Mouse (Mus musculus): Measurements from ENCODE around the gene 2310034G01Rik. TPM values are rescaled to one million over a fixed set of nuclear protein-coding genes. Genes with fewer than 3 reads are reported as not detected.

Gene 2310034G01Rik
- polyA plus RNA-seq, 1 experiment from 2014 or later, result 0.41 TPM

GRCm38 (mm10) chr19:46349550-46349949, 552 bp downstream of the 2310034G01Rik start:
- H3K4me1 ChIP-seq, result peaks cover 52% of the 10 kb centered on the region

DNA sequence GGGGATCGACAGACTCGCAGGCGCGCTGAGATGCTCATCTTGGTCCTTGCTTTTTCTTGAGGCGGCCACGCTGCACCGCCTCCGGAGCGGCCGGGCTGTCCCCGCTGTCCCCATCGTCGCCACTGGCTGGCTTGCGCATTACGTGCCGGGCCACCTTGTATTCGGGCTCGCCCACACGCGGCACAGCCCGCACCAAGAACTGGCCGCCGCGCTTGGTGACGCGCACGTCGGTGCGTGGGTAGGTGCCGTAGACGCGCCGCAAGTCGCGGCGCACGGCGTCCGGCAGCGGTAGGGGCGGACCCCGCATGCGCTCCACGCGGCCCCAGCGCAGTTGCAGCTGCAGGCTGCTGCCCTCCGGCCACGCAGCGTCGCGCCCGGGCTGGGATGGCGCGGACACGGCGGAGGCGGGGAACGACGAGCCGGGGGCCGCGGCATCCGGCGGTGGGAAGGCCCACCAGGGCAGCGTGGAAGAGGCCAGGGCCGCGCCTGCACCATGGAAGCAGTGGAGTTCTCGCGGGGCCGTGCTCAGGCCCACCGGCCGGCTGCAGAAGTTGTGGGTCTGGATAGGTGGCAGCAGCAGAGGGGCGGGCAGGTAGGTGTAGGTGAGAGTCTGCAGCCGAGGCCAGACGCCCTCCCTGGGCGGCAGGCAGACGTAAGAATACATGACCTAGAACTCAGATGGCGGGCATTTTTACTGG, 1.2 kb downstream of the 2310034G01Rik start:
- Histone ChIP-seq H3K4me3 (peak overlapping the region; percentile 71), H3K9me3 (replicated peaks) (no peaks in the 10 kb centered on the region), H3K27me3 (replicated peaks) (peaks cover 47% of the 10 kb centered on the region), H3K4me1 (peaks cover 58% of the 10 kb centered on the region), H3K36me3 (no peaks in the 10 kb centered on the region), H3K9ac (peak overlapping the region; percentile 73), H3K27ac (peak overlapping the region; percentile 63; the same call in 1 of the 2 replicates), H3K4me2 (peak overlapping the region; percentile 97)
- WGBS (ENCODE audit: insufficient replicate concordance), result 1% methylated on average over 78 of the region's 78 CpGs
- peak; percentile 46 for ATAC-seq

More at GRCm38 (mm10) chr19:46349550-46349949, 552 bp downstream of the 2310034G01Rik start:
- peak overlapping the region; percentile 73; the same call in 1 of the 2 replicates for H3K9ac ChIP-seq
- ATAC-seq, result no peak
- no peaks in the 10 kb centered on the region for H3K36me3 ChIP-seq
- peak overlapping the region; percentile 97 for H3K4me2 ChIP-seq
- H3K9me3 ChIP-seq (replicated peaks), result no peaks in the 10 kb centered on the region
- WGBS (ENCODE audit: insufficient replicate concordance), result 43% methylated on average over 6 of the region's 6 CpGs
- no peak overlapping the region for H3K27ac ChIP-seq
- H3K4me3 ChIP-seq, result peak overlapping the region; percentile 71
- H3K27me3 ChIP-seq (replicated peaks), result peaks cover 47% of the 10 kb centered on the region

DNA sequence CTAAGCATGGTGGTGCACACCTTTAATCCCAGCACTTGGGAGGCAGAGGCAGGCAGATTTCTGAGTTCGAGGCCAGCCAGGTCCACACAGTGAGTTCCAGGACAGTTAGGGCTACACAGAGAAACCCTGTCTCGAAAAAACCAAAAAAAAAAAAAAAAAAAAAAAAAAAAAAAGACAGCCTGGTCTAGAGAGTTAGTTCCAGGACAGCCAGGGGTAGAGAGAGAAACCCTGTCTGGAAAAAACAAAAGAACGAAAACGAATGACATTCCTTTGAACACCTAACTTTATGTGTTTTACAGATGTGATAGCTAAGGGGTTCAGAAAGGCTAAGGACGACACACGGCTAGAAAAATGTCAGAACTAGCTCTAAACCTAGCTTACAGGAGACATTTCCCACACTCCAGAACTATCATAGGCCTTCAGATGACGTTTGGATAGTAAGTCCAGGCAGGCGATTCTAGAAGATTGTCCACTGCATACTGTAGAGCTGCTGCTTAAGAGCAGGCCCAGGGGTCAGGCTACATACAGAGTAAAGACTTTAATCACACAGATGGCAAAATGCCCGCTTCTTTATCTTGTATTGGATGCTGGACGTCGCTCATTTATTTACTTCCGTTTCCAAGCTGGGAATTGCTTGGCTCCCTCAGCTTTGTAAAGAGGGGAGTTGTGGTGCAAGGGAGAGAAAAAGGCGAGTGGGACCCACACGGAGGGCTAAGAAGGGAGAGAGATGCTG, 2.0 kb downstream of the 2310034G01Rik start:
- Histone ChIP-seq H3K4me3 (peak overlapping the region; percentile 71), H3K4me2 (peak overlapping the region; percentile 97), H3K27me3 (replicated peaks) (peaks cover 47% of the 10 kb centered on the region), H3K36me3 (no peaks in the 10 kb centered on the region), H3K9me3 (replicated peaks) (no peaks in the 10 kb centered on the region), H3K9ac (peak overlapping the region; percentile 73), H3K4me1 (peaks cover 63% of the 10 kb centered on the region), H3K27ac (peak overlapping the region; percentile 63; the same call in 1 of the 2 replicates)
- 28% methylated on average over 14 of the region's 14 CpGs for WGBS (ENCODE audit: insufficient replicate concordance)
- ATAC-seq, result no peak

DNA sequence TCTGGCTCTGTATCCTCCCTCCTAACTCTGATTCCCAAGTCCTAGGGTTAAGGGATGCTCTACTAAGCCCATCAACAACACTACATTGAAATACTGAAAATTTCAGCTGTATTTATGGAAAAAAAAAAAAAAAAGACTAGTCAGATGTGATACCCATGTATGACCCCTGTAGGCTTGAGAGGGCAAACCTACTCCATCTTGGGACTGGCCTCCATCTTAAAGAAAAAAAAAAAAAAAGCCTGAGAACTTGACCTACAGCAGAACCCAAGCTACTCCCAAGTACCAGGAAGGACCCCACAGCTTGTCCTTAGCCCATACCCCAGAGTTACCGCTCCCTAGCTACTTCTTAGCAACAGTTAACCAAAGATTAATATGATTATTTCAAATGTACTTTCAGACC, 3.0 kb downstream of the 2310034G01Rik start:
- Histone ChIP-seq H3K4me3 (no peak overlapping the region), H3K36me3 (no peaks in the 10 kb centered on the region), H3K4me1 (peaks cover 58% of the 10 kb centered on the region), H3K9ac (no peak overlapping the region), H3K27me3 (replicated peaks) (peaks cover 47% of the 10 kb centered on the region), H3K9me3 (replicated peaks) (no peaks in the 10 kb centered on the region), H3K27ac (no peak overlapping the region), H3K4me2 (no peak overlapping the region)
- WGBS (ENCODE audit: insufficient replicate concordance), result 86% methylated on average over 1 of the region's 1 CpGs
- no peak for ATAC-seq

GRCm38 (mm10) chr19:46344710-46345419, 5.2 kb downstream of the 2310034G01Rik start:
- H3K4me3 ChIP-seq, result no peak overlapping the region
- no peaks in the 10 kb centered on the region for H3K9me3 ChIP-seq (replicated peaks)
- no peaks in the 10 kb centered on the region for H3K36me3 ChIP-seq
- no peak for ATAC-seq
- H3K4me1 ChIP-seq, result peaks cover 65% of the 10 kb centered on the region
- H3K4me2 ChIP-seq, result no peak overlapping the region
- H3K27me3 ChIP-seq (replicated peaks), result peaks cover 31% of the 10 kb centered on the region
- WGBS (ENCODE audit: insufficient replicate concordance), result 31% methylated on average over 7 of the region's 7 CpGs
- H3K27ac ChIP-seq, result no peak overlapping the region
- no peak overlapping the region for H3K9ac ChIP-seq

GRCm38 (mm10) chr19:46339287-46339971, 10.7 kb downstream of the 2310034G01Rik start:
- Histone ChIP-seq H3K36me3 (no peaks in the 10 kb centered on the region; the same call in 1 of the 2 replicates), H3K4me1 (peaks cover 48% of the 10 kb centered on the region), H3K4me3 (peak overlapping the region; percentile 66), H3K9ac (peak overlapping the region; percentile 27; the same call in 1 of the 2 replicates), H3K4me2 (peak overlapping the region; percentile 87), H3K9me3 (replicated peaks) (no peaks in the 10 kb centered on the region), H3K27ac (peak overlapping the region; percentile 72), H3K27me3 (replicated peaks) (peaks cover 9% of the 10 kb centered on the region)
- WGBS (ENCODE audit: insufficient replicate concordance), result 48% methylated on average over 7 of the region's 7 CpGs
- ATAC-seq, result no peak

- Histone ChIP-seq H3K4me1 (peaks cover 43% of the 10 kb centered on the region), H3K9me3 (replicated peaks) (no peaks in the 10 kb centered on the region), H3K27ac (peak overlapping the region; percentile 72), H3K4me3 (peak overlapping the region; percentile 66), H3K9ac (peak overlapping the region; percentile 27; the same call in 1 of the 2 replicates), H3K4me2 (peak overlapping the region; percentile 87), H3K36me3 (no peaks in the 10 kb centered on the region; the same call in 1 of the 2 replicates), H3K27me3 (replicated peaks) (peaks cover 9% of the 10 kb centered on the region)
- WGBS (ENCODE audit: insufficient replicate concordance), result 15% methylated on average over 6 of the region's 6 CpGs
- ATAC-seq, result no peak; the same call in none of the 2 replicates
Observed at GRCm38 (mm10) chr19:46338942-46339286, 11.2 kb downstream of the 2310034G01Rik start.

DNA sequence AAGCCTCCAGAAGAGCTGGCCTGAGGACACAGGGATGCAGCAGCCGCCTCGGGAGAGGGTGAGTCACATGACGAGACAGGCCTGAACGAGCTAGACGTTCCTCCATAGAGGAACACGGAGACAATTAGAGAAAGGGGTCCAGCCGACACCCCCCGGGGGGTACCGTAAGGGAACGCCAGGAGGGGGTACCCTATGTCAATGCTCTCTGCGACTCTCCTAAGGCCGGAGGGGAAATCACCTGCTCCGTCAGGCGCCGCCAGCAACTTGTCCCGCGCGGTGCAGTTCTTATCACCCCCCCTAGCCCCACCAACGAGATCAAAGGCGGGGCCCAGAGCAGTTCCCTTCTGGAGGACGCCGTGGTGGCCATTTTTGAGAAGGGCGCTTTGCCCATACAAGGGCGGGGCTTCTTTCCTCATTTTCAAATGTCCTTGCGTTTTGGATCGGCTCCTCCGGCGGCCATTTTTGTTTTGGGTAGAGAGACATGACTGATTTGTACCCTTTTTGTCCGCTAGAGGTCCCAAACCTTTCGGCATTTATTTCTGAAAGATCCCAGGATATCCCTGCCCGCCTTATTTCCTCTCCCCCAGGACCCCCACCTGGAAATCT, 11.7 kb downstream of the 2310034G01Rik start, which contains the start of gene Cuedc2:
Cuedc2 (minus strand) TSS at position 372 of the 606 bp plus-strand sequence.
- peak; percentile 86 for ATAC-seq

GRCm38 (mm10) chr19:46337719-46338330, 12.3 kb downstream of the 2310034G01Rik start:
- Histone ChIP-seq H3K4me2 (peak overlapping the region; percentile 87), H3K27me3 (replicated peaks) (peaks cover 6% of the 10 kb centered on the region), H3K4me1 (peaks cover 33% of the 10 kb centered on the region), H3K27ac (peak overlapping the region; percentile 57), H3K4me3 (peak overlapping the region; percentile 66), H3K9ac (peak overlapping the region; percentile 82), H3K36me3 (no peaks in the 10 kb centered on the region; the same call in 1 of the 2 replicates), H3K9me3 (replicated peaks) (no peaks in the 10 kb centered on the region)
- WGBS (ENCODE audit: insufficient replicate concordance), result 34% methylated on average over 15 of the region's 15 CpGs
- ATAC-seq, result no peak

More for the DNA sequence above, 11.7 kb downstream of the 2310034G01Rik start, which contains the start of gene Cuedc2:
- Histone ChIP-seq H3K4me2 (peak within 1 kb of the TSS; percentile 87), H3K27me3 (replicated peaks) (peaks cover 9% of the 10 kb centered on the region), H3K36me3 (no peaks in the 10 kb centered on the region; the same call in 1 of the 2 replicates), H3K9me3 (replicated peaks) (no peaks in the 10 kb centered on the region), H3K27ac (peak within 1 kb of the TSS; percentile 72), H3K4me1 (peaks cover 38% of the 10 kb centered on the region), H3K4me3 (peak within 1 kb of the TSS; percentile 66), H3K9ac (peak within 1 kb of the TSS; percentile 82)
- under 1% methylated on average over 31 of the region's 31 CpGs for WGBS (ENCODE audit: insufficient replicate concordance)

GRCm38 (mm10) chr19:46333906-46334305, 16.2 kb downstream of the 2310034G01Rik start:
- ATAC-seq, result no peak
- Histone ChIP-seq H3K4me3 (no peak overlapping the region), H3K4me2 (no peak overlapping the region), H3K9me3 (replicated peaks) (no peaks in the 10 kb centered on the region), H3K27me3 (replicated peaks) (0 out of 2 replicates have a peak, but pooled peaks cover 5% of the 10 kb centered on the region), H3K9ac (no peak overlapping the region), H3K36me3 (peaks cover 27% of the 10 kb centered on the region), H3K27ac (no peak overlapping the region), H3K4me1 (peaks cover 33% of the 10 kb centered on the region)
- 72% methylated on average over 3 of the region's 3 CpGs for WGBS (ENCODE audit: insufficient replicate concordance)

All from liver, embryonic 12.5 days (tissue).